Comparison of ENCODE assay signal across 16 mouse cellular contexts in genomic region chr4:116217046-116217445, GRCm38 (mm10). TPM values are rescaled to one million over a fixed set of nuclear protein-coding genes. Genes with fewer than 3 reads are reported as not detected.
DNase-seq lines count a peak whose midpoint lies in the region; ATAC-seq and TF ChIP-seq lines count a peak whose summit lies in the region.
"Had no signal": no experiment of that assay in that cellular context is flagged by ENCODE, and none has a peak within 500 bp of the region (broad histone marks: within the 10 kb centered on the region; RNA-seq: fewer than 3 reads in every experiment).

No protein-coding gene starts in this region.

- no peak for TF ChIP-seq POLR2A in lung, adult 2 months (IDR thresholded peaks at IDR 0.05; ENCODE audit: borderline replicate concordance, extremely low read depth, low read depth, low read length)

- intact Hi-C loops in heart, postnatal 36 days (cut with DNase I) = no loop called here

- H3K9me3 ChIP-seq in heart, embryonic 15.5 days (replicated peaks) = no peaks in the 10 kb centered on the region
- H3K9me3 ChIP-seq: embryonic facial prominence, embryonic 12.5 days; hindbrain, embryonic 15.5 days; neural tube, embryonic 12.5 days had no signal

- H3K36me3 ChIP-seq in heart, embryonic 15.5 days = no peaks in the 10 kb centered on the region
- H3K36me3 ChIP-seq: embryonic facial prominence, embryonic 12.5 days; hindbrain, embryonic 15.5 days; neural tube, embryonic 12.5 days had no signal

- 15% methylated on average over 2 of the region's 2 CpGs for WGBS in heart, embryonic 15.5 days
- 35% methylated on average over 2 of the region's 2 CpGs for WGBS in lung, adult 2 months

- no peak overlapping the region for H3K9ac ChIP-seq in heart, embryonic 15.5 days
- H3K9ac ChIP-seq: embryonic facial prominence, embryonic 12.5 days; hindbrain, embryonic 15.5 days; neural tube, embryonic 12.5 days had no signal

- no peak for DNase-seq in heart, postnatal 36 days
- DNase-seq in lung, postnatal 10 days = peak; percentile 16
- DNase-seq in lung, adult 2 months = no peak
- peak; percentile 24 for DNase-seq in adrenal gland, postnatal 25 days
- DNase-seq in heart, postnatal 4 days = peak; percentile 46
- no peak for DNase-seq in spleen, postnatal 10 days (ENCODE audit: low spot score in 2 of 2)
- DNase-seq: right cerebral cortex, postnatal 25 days; thymus, adult 18-20 months had no signal

- no peak for TF ChIP-seq CTCF in lung, adult 2 months (IDR thresholded peaks at IDR 0.05; ENCODE audit: insufficient read depth, low read length)

- H3K4me3 ChIP-seq in heart, embryonic 15.5 days = no peak overlapping the region
- H3K4me3 ChIP-seq in lung, adult 2 months (replicated peaks; ENCODE audit: extremely low read depth, low read depth, low read length) = no peak overlapping the region
- H3K4me3 ChIP-seq: embryonic facial prominence, embryonic 12.5 days; hindbrain, embryonic 15.5 days; neural tube, embryonic 12.5 days had no signal

- no peak for ATAC-seq in heart, embryonic 15.5 days (replicated peaks; ENCODE audit: insufficient number of reproducible peaks, insufficient read depth, low FRiP score, low read depth)
- no peak for ATAC-seq in frontal cortex, adult (ENCODE audit: low TSS enrichment)

- no peaks in the 10 kb centered on the region for H3K27me3 ChIP-seq in heart, embryonic 15.5 days
- H3K27me3 ChIP-seq: embryonic facial prominence, embryonic 12.5 days; hindbrain, embryonic 15.5 days; neural tube, embryonic 12.5 days had no signal

- peaks cover 14% of the 10 kb centered on the region for H3K4me1 ChIP-seq in heart, embryonic 15.5 days (replicated peaks)
- H3K4me1 ChIP-seq in lung, adult 2 months (ENCODE audit: control insufficient read depth, insufficient read depth, low read length) = peaks cover 6% of the 10 kb centered on the region

- H3K4me2 ChIP-seq in heart, embryonic 15.5 days = no peak overlapping the region
- H3K4me2 ChIP-seq: embryonic facial prominence, embryonic 12.5 days; hindbrain, embryonic 15.5 days; liver, embryonic 11.5 days; neural tube, embryonic 12.5 days had no signal

- H3K27ac ChIP-seq in heart, embryonic 15.5 days = peak overlapping the region; percentile 11; the same call in 1 of the 2 replicates
- H3K27ac ChIP-seq: embryonic facial prominence, embryonic 12.5 days; hindbrain, embryonic 15.5 days; neural tube, embryonic 12.5 days had no signal

RNA-seq across cellular contexts. Expression of gene Pik3r3, which starts 4.4 kb away (rescaled TPM):
- polyA plus RNA-seq in heart, embryonic 15.5 days (2015; fragmentation: Nextera tagmentation; extraction: Ambion mirVana) = 9.9 and 10.8 TPM in 2 replicates
- total RNA-seq in heart, postnatal 36 days (2021) = 10 to 100 TPM in 1 of 2 experiments, 1 to 10 TPM in 1; 9.8 to 10.6 TPM
- 23.5 and 23.8 TPM in 2 replicates for polyA plus RNA-seq in lung, adult 2 months (2012; rRNA removed)
- total RNA-seq in adrenal gland, postnatal 25 days (2021) = 16.8 and 17.7 TPM in 2 replicates
- 10 to 100 TPM; 21.0 to 24.6 TPM for total RNA-seq in heart, postnatal 4 days (2021)

RNA-seq across cellular contexts. Expression of gene Gm49337, which starts 43.9 kb away (rescaled TPM):
- not detected in 2 replicates for polyA plus RNA-seq in heart, embryonic 15.5 days (2015; fragmentation: Nextera tagmentation; extraction: Ambion mirVana)
- total RNA-seq in heart, postnatal 36 days (2021) = not detected
- not detected in 2 replicates for polyA plus RNA-seq in lung, adult 2 months (2012; rRNA removed)
- total RNA-seq in adrenal gland, postnatal 25 days (2021) = not detected in 2 replicates
- under 1 TPM in 1 of 2 experiments, not detected in 1; 0.79 TPM for total RNA-seq in heart, postnatal 4 days (2021)
- polyA plus RNA-seq: embryonic facial prominence, embryonic 12.5 days; hindbrain, embryonic 15.5 days; large intestine, adult 2 months; liver, embryonic 11.5 days; neural tube, embryonic 12.5 days had no signal

RNA-seq across cellular contexts. Expression of gene 1700042G07Rik, which starts 43.9 kb away (rescaled TPM):
- polyA plus RNA-seq in heart, embryonic 15.5 days (2015; fragmentation: Nextera tagmentation; extraction: Ambion mirVana) = not detected in 2 replicates
- total RNA-seq in heart, postnatal 36 days (2021) = not detected
- not detected in 2 replicates for polyA plus RNA-seq in lung, adult 2 months (2012; rRNA removed)
- total RNA-seq in adrenal gland, postnatal 25 days (2021) = not detected in 2 replicates
- total RNA-seq in heart, postnatal 4 days (2021) = not detected
- polyA plus RNA-seq: embryonic facial prominence, embryonic 12.5 days; frontal cortex, adult 2 months; hindbrain, embryonic 15.5 days; large intestine, adult 2 months; liver, embryonic 11.5 days; neural tube, embryonic 12.5 days had no signal

RNA-seq across cellular contexts. Expression of gene Tspan1, which starts 49.6 kb away (rescaled TPM):
- 0.94 and 2.3 TPM in 2 replicates for polyA plus RNA-seq in heart, embryonic 15.5 days (2015; fragmentation: Nextera tagmentation; extraction: Ambion mirVana)
- not detected for total RNA-seq in heart, postnatal 36 days (2021)
- polyA plus RNA-seq in lung, adult 2 months (2012; rRNA removed) = 60.8 and 93.7 TPM in 2 replicates
- total RNA-seq in adrenal gland, postnatal 25 days (2021) = not detected in 2 replicates
- total RNA-seq in heart, postnatal 4 days (2021) = not detected

Comparison
In these comparisons a context has a peak if more than half of its experiments do, and no peak if none do; other contexts are left out.
1. DNase-seq: peak in lung, postnatal 10 days (single experiment), adrenal gland, postnatal 25 days (single experiment) and heart, postnatal 4 days (single experiment); none in heart, postnatal 36 days (0 of 2), lung, adult 2 months (single experiment) and spleen, postnatal 10 days (0 of 2).